Mouse (Mus musculus): ENCODE results near the gene Kcna4. TPM values are rescaled to one million over a fixed set of nuclear protein-coding genes. Genes with fewer than 3 reads are reported as not detected.

Kcna4 gene
- not detected in 2 replicates for polyA plus RNA-seq (2012; ENCODE audit: low replicate concordance)

DNA sequence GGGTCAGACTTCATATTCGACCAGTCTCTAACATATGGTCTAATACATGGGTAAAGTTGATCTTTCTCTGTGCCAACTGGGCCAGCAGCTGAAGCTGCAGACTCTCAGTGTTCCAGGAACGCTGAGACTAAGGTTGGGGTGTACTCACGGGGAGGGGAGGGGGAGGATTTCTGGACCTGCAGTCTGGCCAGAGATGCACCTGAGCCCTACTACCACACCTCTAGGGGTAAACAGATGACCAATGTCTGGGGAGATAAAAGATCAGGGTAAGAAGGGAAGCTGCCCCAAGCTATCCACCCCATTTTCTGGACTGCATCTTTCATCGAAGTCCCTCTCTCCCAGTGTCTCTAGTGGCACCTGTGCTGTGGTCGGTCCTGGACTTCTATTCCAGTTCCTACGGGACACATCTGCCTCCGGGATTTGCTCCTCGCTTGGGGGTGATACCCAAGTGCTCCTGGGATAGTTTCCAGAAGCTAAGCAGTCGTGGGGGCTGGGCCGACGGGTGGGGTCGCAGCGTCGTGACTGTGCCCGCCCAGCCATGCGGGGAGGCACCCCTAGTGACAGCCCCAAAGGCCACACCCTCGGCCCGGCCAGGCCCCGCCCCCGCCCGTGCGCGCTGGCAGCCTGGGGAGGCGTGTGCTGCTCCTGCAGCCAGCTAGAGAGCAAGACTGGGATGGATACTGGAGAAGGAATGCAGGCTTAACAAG is at the start of gene Kcna4:
Gene Kcna4 (plus strand): TSS at position 650 of the 707 bp plus-strand sequence.

Other genes starting within 250 kb of the Kcna4 start
- gene Fshb, start 231.0 kb upstream of the Kcna4 start, polyA plus RNA-seq (2012; ENCODE audit: low replicate concordance): not detected in 2 replicates